Mouse (Mus musculus) forebrain, embryonic 14.5 days (tissue): Measurements from ENCODE around the gene Slc22a14. TPM values are rescaled to one million over a fixed set of nuclear protein-coding genes. Genes with fewer than 3 reads are reported as not detected.

Source experiments
- ATAC-seq: fragments of 200-750 bp; cut with Nextera tagmentation; 2 replicates; pipeline ENCODE4 v1.8.0; 2017; ENCODE audit warnings: mild to moderate bottlenecking, moderate library complexity
- DNase-seq: peaks from one replicate; pipeline ENCODE4 v3.0.0-alpha.2; 2015; ENCODE audit warnings: low spot score
- H3K27ac ChIP-seq: fragments of 300-500 bp; sonication (generic); 2 replicates; pipeline ENCODE4 v1.5.1; 2014; ENCODE audit warnings: low read depth, mild to moderate bottlenecking, control low read depth, low read length, moderate library complexity
- H3K27me3 ChIP-seq: fragments of 300-500 bp; sonication (generic); replicated peaks from 2 replicates; pipeline ENCODE4 v1.6.1; 2014; ENCODE audit warnings: low read length, control low read depth, mixed read lengths; ENCODE audit not compliant: control insufficient read depth, insufficient read depth
- H3K36me3 ChIP-seq: fragments of 300-500 bp; sonication (generic); 2 replicates; pipeline ENCODE4 v1.6.1; 2014; ENCODE audit warnings: low read length, control low read depth; ENCODE audit not compliant: control insufficient read depth, insufficient read depth
- H3K4me1 ChIP-seq: fragments of 300-500 bp; sonication (generic); 2 replicates; pipeline ENCODE4 v1.6.1; 2014; ENCODE audit warnings: antibody characterized with exemption, low read length, control low read depth; ENCODE audit not compliant: control insufficient read depth, insufficient read depth
- H3K4me2 ChIP-seq: fragments of 300-500 bp; sonication (generic); 2 replicates; pipeline ENCODE4 v1.6.1; 2014; ENCODE audit warnings: mild to moderate bottlenecking, control low read depth, low read length
- H3K4me3 ChIP-seq: fragments of 300-500 bp; sonication (generic); 2 replicates; pipeline ENCODE4 v1.5.1; 2014; ENCODE audit warnings: low read depth, low read length, control low read depth
- H3K9ac ChIP-seq: fragments of 300-500 bp; sonication (generic); 2 replicates; pipeline ENCODE4 v1.6.1; 2014; ENCODE audit warnings: mild to moderate bottlenecking, low read length, control low read depth, moderate library complexity
- H3K9me3 ChIP-seq: fragments of 300-500 bp; sonication (generic); replicated peaks from 2 replicates; pipeline ENCODE4 v1.6.1; 2016; ENCODE audit warnings: low read length, control low read depth, mixed read lengths; ENCODE audit not compliant: control insufficient read depth
- WGBS: fragments of 180-500 bp; shearing (Covaris S2); extraction: QIAGEN DNeasy Blood & Tissue Kit; methylation state at CpG from one replicate; pipeline ENCODE4 v1.1.7; 2014; 5-methylcytosine and 5-hydroxymethylcytosine counted together
- polyA plus RNA-seq: library from polyadenylated mRNA; unstranded; fragments of >200 nt; fragmentation: Nextera tagmentation; extraction: Ambion mirVana; gene quantifications from 2 replicates; pipeline ENCODE4 v1.2.1, GENCODE M21; 2014

Slc22a14 gene
- polyA plus RNA-seq, 1 experiment from 2014 or later: not detected

- H3K9ac ChIP-seq: no peak overlapping the region
- 60% methylated on average over 6 of the region's 6 CpGs for WGBS
- DNase-seq: no peak
Measured at GRCm38 (mm10) chr9:119145638-119146037, 219.7 kb downstream of the Slc22a14 start.

GRCm38 (mm10) chr9:119145137-119145536 is 220.2 kb downstream of the Slc22a14 start:
- no peak overlapping the region for H3K9ac ChIP-seq
- no peaks in the 10 kb centered on the region for H3K4me1 ChIP-seq
- no peaks in the 10 kb centered on the region for H3K9me3 ChIP-seq
- H3K4me3 ChIP-seq: no peak overlapping the region
- ATAC-seq: no peak
- no peak overlapping the region for H3K4me2 ChIP-seq
- WGBS: 55% methylated on average over 10 of the region's 10 CpGs
- H3K27me3 ChIP-seq: no peaks in the 10 kb centered on the region
- no peak overlapping the region for H3K27ac ChIP-seq
- no peak for DNase-seq
- no peaks in the 10 kb centered on the region for H3K36me3 ChIP-seq

More at GRCm38 (mm10) chr9:119145638-119146037, 219.7 kb downstream of the Slc22a14 start:
- H3K36me3 ChIP-seq: no peaks in the 10 kb centered on the region
- no peaks in the 10 kb centered on the region for H3K27me3 ChIP-seq
- H3K4me3 ChIP-seq: no peak overlapping the region
- H3K4me2 ChIP-seq: no peak overlapping the region
- no peak for ATAC-seq
- H3K9me3 ChIP-seq: no peaks in the 10 kb centered on the region
- no peaks in the 10 kb centered on the region for H3K4me1 ChIP-seq
- H3K27ac ChIP-seq: no peak overlapping the region

DNA sequence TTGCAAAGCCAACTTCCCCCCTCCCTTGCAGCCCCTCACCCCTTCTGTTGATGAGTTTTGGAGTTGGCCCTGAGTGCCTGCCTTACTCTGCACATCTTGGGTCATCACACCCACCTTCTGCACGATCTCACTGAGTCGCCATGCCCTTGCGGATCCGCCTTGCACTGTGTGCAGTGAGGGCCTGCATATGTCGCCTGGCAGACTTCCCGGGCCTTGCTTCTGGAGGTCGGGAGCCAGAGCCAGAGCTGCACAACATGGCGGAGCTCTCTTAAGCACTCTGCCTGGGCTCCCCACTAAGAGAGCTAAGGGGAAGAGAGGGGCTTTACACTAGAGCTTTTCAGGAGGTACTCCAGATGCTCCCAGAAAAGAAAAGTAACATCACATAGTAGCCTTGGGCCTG is 220.7 kb downstream of the Slc22a14 start:
- no peaks in the 10 kb centered on the region for H3K36me3 ChIP-seq
- ATAC-seq: no peak
- H3K9me3 ChIP-seq: no peaks in the 10 kb centered on the region
- no peak overlapping the region for H3K4me2 ChIP-seq
- no peaks in the 10 kb centered on the region for H3K4me1 ChIP-seq
- no peaks in the 10 kb centered on the region for H3K27me3 ChIP-seq
- H3K4me3 ChIP-seq: no peak overlapping the region
- WGBS: 66% methylated on average over 8 of the region's 8 CpGs
- no peak overlapping the region for H3K27ac ChIP-seq
- DNase-seq: peak; percentile 33
- H3K9ac ChIP-seq: no peak overlapping the region

DNA sequence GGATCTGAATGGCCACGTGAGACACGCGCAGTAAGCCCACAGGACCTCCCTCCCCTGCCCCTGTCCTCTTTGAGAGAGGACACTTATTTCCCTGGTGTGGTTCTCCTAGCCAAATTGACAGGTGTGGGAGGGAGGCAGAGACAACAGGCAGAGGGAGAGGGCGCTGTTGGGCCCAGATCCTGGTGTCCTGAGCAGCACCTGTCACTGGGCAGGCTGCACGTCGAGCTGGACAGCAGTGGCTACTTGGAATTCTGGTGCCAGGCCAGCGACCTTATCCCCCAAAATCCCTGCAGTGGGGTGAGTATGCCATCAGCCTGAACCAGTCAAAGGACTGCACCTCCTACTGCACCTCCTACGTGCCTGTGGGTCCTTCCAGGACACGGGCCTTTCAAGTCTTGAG is 222.0 kb downstream of the Slc22a14 start:
- DNase-seq: no peak

GRCm38 (mm10) chr9:119142066-119142465 is 223.3 kb downstream of the Slc22a14 start:
- Histone ChIP-seq H3K36me3 (no peaks in the 10 kb centered on the region), H3K4me3 (no peak overlapping the region), H3K4me1 (no peaks in the 10 kb centered on the region), H3K27ac (no peak overlapping the region), H3K27me3 (no peaks in the 10 kb centered on the region), H3K9ac (no peak overlapping the region), H3K4me2 (no peak overlapping the region), H3K9me3 (no peaks in the 10 kb centered on the region)
- 90% methylated on average over 5 of the region's 5 CpGs for WGBS
- no peak for ATAC-seq
- DNase-seq: no peak

More for the DNA sequence above, 222.0 kb downstream of the Slc22a14 start:
- H3K4me3 ChIP-seq: no peak overlapping the region
- H3K4me1 ChIP-seq: no peaks in the 10 kb centered on the region
- no peaks in the 10 kb centered on the region for H3K36me3 ChIP-seq
- no peak for ATAC-seq
- no peak overlapping the region for H3K4me2 ChIP-seq
- no peak overlapping the region for H3K9ac ChIP-seq
- no peak overlapping the region for H3K27ac ChIP-seq
- H3K9me3 ChIP-seq: no peaks in the 10 kb centered on the region
- H3K27me3 ChIP-seq: no peaks in the 10 kb centered on the region
- 71% methylated on average over 9 of the region's 9 CpGs for WGBS

GRCm38 (mm10) chr9:119138836-119139235 is 226.5 kb downstream of the Slc22a14 start:
- Histone ChIP-seq H3K36me3 (no peaks in the 10 kb centered on the region), H3K27ac (no peak overlapping the region), H3K9me3 (no peaks in the 10 kb centered on the region), H3K27me3 (no peaks in the 10 kb centered on the region), H3K4me3 (no peak overlapping the region), H3K9ac (no peak overlapping the region), H3K4me2 (no peak overlapping the region), H3K4me1 (no peaks in the 10 kb centered on the region)
- 90% methylated on average over 2 of the region's 2 CpGs for WGBS
- DNase-seq: no peak
- no peak for ATAC-seq

DNA sequence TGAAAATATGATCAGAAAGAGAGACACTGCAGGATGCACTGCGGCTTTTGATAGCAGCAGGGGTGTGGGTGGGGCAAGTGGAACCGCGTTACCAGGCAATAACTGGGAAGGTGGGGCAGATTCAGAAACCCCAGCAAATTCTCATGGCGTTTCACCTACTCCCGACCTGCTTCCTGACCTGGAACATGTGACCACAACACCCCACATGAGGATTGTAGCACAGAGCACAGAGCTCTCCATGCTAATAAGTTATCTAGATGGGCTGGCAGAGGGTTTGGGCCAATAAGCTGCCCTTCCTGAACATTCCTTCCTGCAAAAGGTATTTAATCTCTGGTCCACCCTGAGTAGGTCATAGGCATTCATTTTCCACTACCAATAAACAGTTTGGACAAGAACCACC is 234.7 kb downstream of the Slc22a14 start:
- WGBS: 62% methylated on average over 5 of the region's 5 CpGs
- Histone ChIP-seq H3K36me3 (no peaks in the 10 kb centered on the region), H3K9me3 (no peaks in the 10 kb centered on the region), H3K4me1 (no peaks in the 10 kb centered on the region), H3K27me3 (no peaks in the 10 kb centered on the region), H3K4me2 (no peak overlapping the region), H3K27ac (no peak overlapping the region), H3K4me3 (no peak overlapping the region), H3K9ac (no peak overlapping the region)
- ATAC-seq (no peak), DNase-seq (no peak)

- H3K4me3 ChIP-seq: no peak overlapping the region
- H3K9me3 ChIP-seq: no peaks in the 10 kb centered on the region
- H3K9ac ChIP-seq: no peak overlapping the region
- WGBS: 86% methylated on average over 12 of the region's 12 CpGs
- no peaks in the 10 kb centered on the region for H3K4me1 ChIP-seq
- H3K36me3 ChIP-seq: no peaks in the 10 kb centered on the region
- no peak for ATAC-seq
- no peak overlapping the region for H3K27ac ChIP-seq
- no peak for DNase-seq
- H3K4me2 ChIP-seq: no peak overlapping the region
- no peaks in the 10 kb centered on the region for H3K27me3 ChIP-seq
Measured at GRCm38 (mm10) chr9:119128436-119129181, 236.7 kb downstream of the Slc22a14 start.

- Histone ChIP-seq H3K4me2 (no peak overlapping the region), H3K36me3 (no peaks in the 10 kb centered on the region), H3K9ac (no peak overlapping the region), H3K4me3 (no peak overlapping the region), H3K27ac (no peak overlapping the region), H3K27me3 (no peaks in the 10 kb centered on the region), H3K9me3 (no peaks in the 10 kb centered on the region), H3K4me1 (no peaks in the 10 kb centered on the region)
- ATAC-seq (no peak), DNase-seq (no peak)
- 90% methylated on average over 18 of the region's 18 CpGs for WGBS
Measured at GRCm38 (mm10) chr9:119122596-119123369, 242.6 kb downstream of the Slc22a14 start.
